Mouse (Mus musculus): ENCODE measurements around the gene Bbof1.

Bbof1 gene

GRCm38 (mm10) chr12:84481251-84481650, 72.4 kb downstream of the Bbof1 start:
- no peak for DNase-seq

GRCm38 (mm10) chr12:84482778-84483585, 74.1 kb downstream of the Bbof1 start:
- no peak for DNase-seq

GRCm38 (mm10) chr12:84487324-84488056, 78.6 kb downstream of the Bbof1 start:
- no peak for DNase-seq

All from right cerebral cortex, postnatal 25 days (tissue).